Mouse (Mus musculus) stomach, postnatal 0 days (tissue): ENCODE results near the gene Ube2h. TPM values are rescaled to one million over a fixed set of nuclear protein-coding genes. Genes with fewer than 3 reads are reported as not detected.
A peak's percentile ranks its signal among the peaks of the same experiment; 100 is the strongest.

ENCODE experiments used
- ATAC-seq: fragments of 200-750 bp; cut with Nextera tagmentation; 2 replicates; pipeline ENCODE4 v1.8.0; 2017; ENCODE audit not compliant: low FRiP score, low TSS enrichment
- DNase-seq: peaks from one replicate; pipeline ENCODE4 v3.0.0-alpha.2; 2016; ENCODE audit warnings: low spot score
- H3K27ac ChIP-seq: fragments of 300-500 bp; sonication (generic); replicated peaks from 2 replicates; pipeline ENCODE4 v1.5.1; 2014; ENCODE audit warnings: mild to moderate bottlenecking, control low read depth
- H3K27me3 ChIP-seq: fragments of 300-500 bp; sonication (generic); 2 replicates; pipeline ENCODE4 v1.6.1; 2014; ENCODE audit warnings: low read length; ENCODE audit not compliant: control insufficient read depth, insufficient read depth
- H3K36me3 ChIP-seq: fragments of 300-500 bp; sonication (generic); 2 replicates; pipeline ENCODE4 v1.6.1; 2014; ENCODE audit warnings: low read length, mixed read lengths; ENCODE audit not compliant: control insufficient read depth, insufficient read depth
- H3K4me1 ChIP-seq: fragments of 300-500 bp; sonication (generic); replicated peaks from 2 replicates; pipeline ENCODE4 v1.6.1; 2014; ENCODE audit warnings: antibody characterized with exemption; ENCODE audit not compliant: control insufficient read depth, insufficient read depth
- H3K4me2 ChIP-seq: fragments of 300-500 bp; sonication (generic); replicated peaks from 2 replicates; pipeline ENCODE4 v1.6.1; 2014; ENCODE audit warnings: low read depth, mild to moderate bottlenecking, control low read depth, moderate library complexity
- H3K4me3 ChIP-seq: fragments of 300-500 bp; sonication (generic); 2 replicates; pipeline ENCODE4 v1.5.1; 2014; ENCODE audit warnings: low read depth, low read length, control low read depth
- H3K9ac ChIP-seq: fragments of 300-500 bp; sonication (generic); 2 replicates; pipeline ENCODE4 v1.6.1; 2014; ENCODE audit warnings: mild to moderate bottlenecking, low read length, control low read depth, mixed read lengths
- H3K9me3 ChIP-seq: fragments of 300-500 bp; sonication (generic); 2 replicates; pipeline ENCODE4 v1.6.1; 2016; ENCODE audit warnings: low read length; ENCODE audit not compliant: control insufficient read depth
- CTCF ChIP-seq: IDR thresholded peaks from 2 replicates; pipeline ENCODE4 v1.5.1; 2016; ENCODE audit warnings: antibody characterized with exemption, low read depth, mild to moderate bottlenecking, moderate library complexity
- EP300 ChIP-seq: optimal IDR thresholded peaks from 2 replicates; pipeline ENCODE3; 2016; ENCODE audit warnings: antibody characterized with exemption
- WGBS: fragments of 180-500 bp; shearing (Covaris S2); extraction: QIAGEN DNeasy Blood & Tissue Kit; methylation state at CpG from one replicate; pipeline ENCODE4 v1.1.7; 2014; 5-methylcytosine and 5-hydroxymethylcytosine counted together
- polyA plus RNA-seq: library from polyadenylated mRNA; unstranded; fragments of >200 nt; fragmentation: Nextera tagmentation; extraction: Ambion mirVana; gene quantifications from 2 replicates; pipeline ENCODE4 v1.2.1, GENCODE M21; 2015

The Ube2h gene
- polyA plus RNA-seq, 1 experiment from 2014 or later = 25.2 TPM

DNA sequence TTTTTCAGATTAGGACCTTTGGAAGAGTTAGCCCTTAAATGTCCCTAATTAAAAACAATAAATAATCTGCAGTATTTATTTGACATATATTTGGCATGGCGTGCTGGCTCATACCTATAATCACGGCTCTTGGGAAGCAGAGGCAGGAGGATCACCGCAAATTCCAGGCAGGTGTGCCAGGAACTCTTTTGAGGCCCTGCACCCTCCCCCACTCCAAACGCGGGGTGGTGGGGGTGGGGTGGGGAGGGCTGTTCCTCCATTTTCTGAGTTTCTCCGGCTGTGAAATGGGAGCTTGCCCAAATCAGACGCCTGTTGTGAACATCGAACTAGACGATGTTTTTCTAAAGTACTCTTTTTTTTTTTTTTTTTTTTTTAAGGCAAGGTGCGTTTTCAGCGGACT is 125.3 kb downstream of the Ube2h start:
- WGBS = 18% methylated on average over 11 of the region's 11 CpGs
- ATAC-seq = no peak
- Histone ChIP-seq H3K9me3 (no peaks in the 10 kb centered on the region), H3K27ac (no peak overlapping the region), H3K4me3 (no peak overlapping the region), H3K4me2 (no peak overlapping the region), H3K27me3 (peaks cover 14% of the 10 kb centered on the region; the same call in 1 of the 2 replicates), H3K36me3 (no peaks in the 10 kb centered on the region), H3K9ac (no peak overlapping the region), H3K4me1 (0 out of 2 replicates have a peak, but pooled peaks cover 3% of the 10 kb centered on the region)
- no peak for TF ChIP-seq CTCF
- TF ChIP-seq EP300 = no peak
- DNase-seq = no peak

DNA sequence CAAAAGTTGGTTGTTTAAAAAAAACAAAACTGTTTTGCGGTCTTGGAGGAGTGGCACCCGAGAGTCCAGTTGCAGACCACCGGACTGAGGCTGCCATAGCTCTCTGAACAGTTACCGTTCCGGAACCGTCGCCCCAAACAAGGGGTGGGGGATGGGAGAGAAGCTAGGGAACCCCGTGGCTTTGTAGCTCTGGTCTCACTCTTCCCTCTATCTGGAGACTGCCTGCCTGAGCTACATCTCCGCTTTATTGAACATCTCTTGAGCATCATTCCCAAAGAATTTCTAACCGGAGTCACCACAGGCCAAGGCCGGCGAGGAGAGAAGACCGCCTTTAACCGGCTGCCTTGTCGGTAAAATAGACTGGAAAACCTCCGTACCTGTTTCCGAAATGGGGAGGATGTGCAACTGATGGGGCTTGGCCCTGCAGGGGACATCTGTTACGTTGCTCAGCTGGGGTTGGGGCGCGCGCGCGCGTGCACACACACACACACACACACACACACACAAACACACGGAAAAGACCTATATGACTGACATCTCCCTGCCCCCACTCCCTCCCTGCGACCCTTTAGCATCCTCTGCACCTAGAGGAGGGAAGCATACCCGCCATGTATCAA is 126.2 kb downstream of the Ube2h start:
- TF ChIP-seq CTCF = no peak
- no peak for TF ChIP-seq EP300
- Histone ChIP-seq H3K4me1 (0 out of 2 replicates have a peak, but pooled peaks cover 3% of the 10 kb centered on the region), H3K36me3 (no peaks in the 10 kb centered on the region), H3K27me3 (peaks cover 17% of the 10 kb centered on the region; the same call in 1 of the 2 replicates), H3K4me2 (no peak overlapping the region), H3K4me3 (no peak overlapping the region; the same call in 1 of the 2 replicates), H3K9ac (no peak overlapping the region), H3K27ac (no peak overlapping the region), H3K9me3 (no peaks in the 10 kb centered on the region)
- ATAC-seq = no peak
- 7% methylated on average over 27 of the region's 27 CpGs for WGBS
- no peak for DNase-seq

DNA sequence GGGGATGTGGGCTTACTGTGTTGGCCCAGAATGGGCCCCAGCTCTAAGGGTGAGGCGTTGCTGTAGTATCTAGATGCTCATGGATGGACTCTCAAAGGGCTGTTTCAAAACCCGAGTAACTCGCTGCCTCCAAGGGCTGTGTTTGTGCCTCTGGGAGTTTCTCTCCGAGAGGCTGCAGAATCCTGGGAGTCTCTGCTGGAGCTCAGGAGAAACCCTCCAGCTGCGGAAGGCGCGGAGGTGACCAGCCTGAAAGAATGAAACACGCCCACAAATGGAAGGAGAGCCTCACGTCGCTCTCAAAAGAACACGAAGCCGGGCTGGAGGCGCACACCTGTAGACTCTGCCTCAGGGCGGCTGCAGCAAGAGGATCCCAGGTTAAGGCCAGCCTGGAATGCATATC is 127.0 kb downstream of the Ube2h start:
- 0 out of 2 replicates have a peak, but pooled peaks cover 3% of the 10 kb centered on the region for H3K4me1 ChIP-seq
- H3K27me3 ChIP-seq = peaks cover 19% of the 10 kb centered on the region; the same call in 1 of the 2 replicates
- ATAC-seq (no peak), DNase-seq (peak; percentile 40)
- no peaks in the 10 kb centered on the region for H3K36me3 ChIP-seq
- H3K9ac ChIP-seq = no peak overlapping the region
- no peaks in the 10 kb centered on the region for H3K9me3 ChIP-seq
- no peak overlapping the region for H3K4me2 ChIP-seq
- no peak overlapping the region for H3K4me3 ChIP-seq
- no peak overlapping the region for H3K27ac ChIP-seq
- no peak for TF ChIP-seq EP300
- TF ChIP-seq CTCF = no peak
- 4% methylated on average over 14 of the region's 14 CpGs for WGBS

DNA sequence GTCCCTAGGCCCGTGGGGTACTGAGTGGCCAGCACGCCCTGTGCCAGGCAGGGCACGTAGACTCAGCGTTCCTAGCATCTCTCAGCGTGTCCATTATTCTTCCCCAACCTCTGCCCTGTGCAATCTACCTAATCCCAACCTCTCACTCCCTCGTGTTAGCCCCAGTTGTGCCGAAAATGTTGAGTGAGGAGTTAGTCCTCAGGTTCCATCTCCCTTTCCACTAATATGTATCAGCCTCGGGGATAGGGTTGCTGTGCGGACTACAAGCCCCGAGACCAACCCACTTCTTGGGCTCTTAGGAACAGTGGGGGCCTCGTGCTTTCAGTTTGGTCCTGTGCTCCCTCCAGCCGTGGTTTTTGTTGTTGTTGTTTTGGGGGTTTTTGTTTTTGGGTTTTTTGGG is 127.8 kb downstream of the Ube2h start:
- WGBS = 10% methylated on average over 12 of the region's 12 CpGs
- no peak for DNase-seq
- Histone ChIP-seq H3K36me3 (no peaks in the 10 kb centered on the region), H3K27me3 (peaks cover 19% of the 10 kb centered on the region; the same call in 1 of the 2 replicates), H3K4me1 (0 out of 2 replicates have a peak, but pooled peaks cover 3% of the 10 kb centered on the region), H3K4me2 (no peak overlapping the region), H3K27ac (no peak overlapping the region), H3K9ac (no peak overlapping the region), H3K9me3 (no peaks in the 10 kb centered on the region), H3K4me3 (no peak overlapping the region)
- ATAC-seq = no peak
- TF ChIP-seq CTCF (no peak), EP300 (no peak)

DNA sequence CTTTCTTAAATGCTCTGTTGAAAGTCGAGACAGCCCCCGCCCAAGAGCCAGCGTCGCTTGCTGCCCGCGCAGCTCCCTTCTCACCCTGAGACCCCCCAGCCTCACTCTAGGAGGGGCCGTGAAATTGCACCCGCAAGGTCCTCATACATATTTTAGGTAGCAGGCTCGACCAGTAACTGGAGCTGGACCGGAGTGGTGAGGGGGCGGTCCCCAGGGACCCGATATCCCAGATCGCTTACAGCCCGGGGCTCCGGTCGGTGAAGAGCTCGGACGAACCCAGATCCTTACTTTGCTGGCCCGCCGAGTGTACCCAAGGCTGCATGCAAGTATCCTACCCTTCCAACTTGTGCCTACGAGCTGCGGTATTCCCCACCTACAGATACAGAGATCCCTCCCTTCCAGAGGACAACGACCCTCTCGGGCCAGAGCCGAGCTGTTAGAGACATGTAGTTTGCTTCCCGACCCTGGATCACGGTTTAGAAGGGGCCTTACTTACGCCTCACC is 128.4 kb downstream of the Ube2h start:
- H3K4me2 ChIP-seq = peak overlapping the region; percentile 50
- DNase-seq = no peak
- TF ChIP-seq CTCF (no peak), EP300 (no peak)
- H3K27ac ChIP-seq = no peak overlapping the region
- H3K9ac ChIP-seq = no peak overlapping the region
- H3K9me3 ChIP-seq = no peaks in the 10 kb centered on the region
- 0 out of 2 replicates have a peak, but pooled peaks cover 3% of the 10 kb centered on the region for H3K4me1 ChIP-seq
- H3K27me3 ChIP-seq = peaks cover 19% of the 10 kb centered on the region; the same call in 1 of the 2 replicates
- 3% methylated on average over 28 of the region's 28 CpGs for WGBS
- peak overlapping the region; percentile 48 for H3K4me3 ChIP-seq
- no peak for ATAC-seq
- H3K36me3 ChIP-seq = no peaks in the 10 kb centered on the region

DNA sequence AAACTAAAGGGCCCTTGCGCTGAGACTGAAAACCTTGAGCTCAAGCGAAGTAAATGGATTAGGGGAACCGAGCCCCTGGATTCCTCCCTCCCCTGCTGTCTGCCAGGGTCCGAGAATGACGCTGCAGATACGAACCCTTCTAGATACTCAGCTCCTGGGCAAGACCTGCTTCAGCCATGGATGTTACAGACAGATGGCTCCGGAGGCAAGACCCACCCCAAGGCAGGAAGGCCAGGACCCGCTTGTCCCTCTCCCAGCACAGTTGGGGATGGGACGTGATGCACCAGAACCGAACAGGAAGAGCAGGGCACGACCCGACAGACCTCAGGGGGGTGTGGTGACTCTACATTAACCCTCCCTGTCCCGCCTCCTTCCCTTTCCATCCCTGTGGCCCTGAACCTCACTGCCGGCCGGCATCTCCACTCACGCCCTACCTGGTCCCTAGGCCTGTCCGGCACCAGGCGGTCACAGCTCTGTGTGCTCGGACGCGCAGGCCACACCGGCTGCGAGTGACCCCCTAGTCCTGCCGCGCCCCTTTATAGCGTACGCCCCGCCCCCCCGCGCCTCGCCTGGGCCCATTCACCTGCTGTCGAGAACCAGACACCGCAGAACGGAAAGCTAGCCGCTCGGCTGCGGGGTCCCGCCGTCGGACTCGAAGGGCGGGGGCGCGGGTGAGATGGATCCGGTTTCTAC is 129.0 kb downstream of the Ube2h start:
- 1% methylated on average over 43 of the region's 45 CpGs for WGBS
- Histone ChIP-seq H3K9me3 (no peaks in the 10 kb centered on the region), H3K4me3 (peak overlapping the region; percentile 48), H3K36me3 (no peaks in the 10 kb centered on the region), H3K27me3 (peaks cover 17% of the 10 kb centered on the region; the same call in 1 of the 2 replicates), H3K4me2 (peak overlapping the region; percentile 50), H3K27ac (no peak overlapping the region), H3K9ac (no peak overlapping the region), H3K4me1 (0 out of 2 replicates have a peak, but pooled peaks cover 3% of the 10 kb centered on the region)
- ATAC-seq (no peak), DNase-seq (peak; percentile 36)
- TF ChIP-seq EP300 = no peak
- no peak for TF ChIP-seq CTCF
